Mouse (Mus musculus) urinary bladder, postnatal 25 days (tissue): Measurements from ENCODE around the gene Fcna.

Experiments
- DNase-seq: peaks from one replicate; pipeline ENCODE4 v3.0.0; 2022; ENCODE audit warnings: low spot score

Gene Fcna

GRCm38 (mm10) chr2:25627811-25628210, at the start of gene Fcna:
TSS of gene Fcna (minus strand) at chr2:25628030.
- no peak for DNase-seq

- DNase-seq: no peak
Observed at GRCm38 (mm10) chr2:25676486-25676885, 48.7 kb upstream of the Fcna start, which contains the start of gene Lcn6. TSS of gene Lcn6 (plus strand) at chr2:25676786.

GRCm38 (mm10) chr2:25666516-25666915, 38.7 kb upstream of the Fcna start:
- no peak for DNase-seq

GRCm38 (mm10) chr2:25664125-25664524, 36.3 kb upstream of the Fcna start:
- DNase-seq: no peak

- DNase-seq: peak; percentile 62
Observed at GRCm38 (mm10) chr2:25663511-25663910, 35.7 kb upstream of the Fcna start.

- no peak for DNase-seq
Observed at GRCm38 (mm10) chr2:25661245-25661970, 33.6 kb upstream of the Fcna start.

GRCm38 (mm10) chr2:25660279-25660678, 32.4 kb upstream of the Fcna start:
- no peak for DNase-seq

- no peak for DNase-seq
Observed at GRCm38 (mm10) chr2:25657652-25658051, 29.8 kb upstream of the Fcna start, which contains the start of gene Lcn5. TSS of gene Lcn5 (plus strand) at chr2:25657952.

- DNase-seq: no peak
Observed at GRCm38 (mm10) chr2:25657246-25657645, 29.4 kb upstream of the Fcna start.

- DNase-seq: no peak
Observed at GRCm38 (mm10) chr2:25656691-25657090, 28.9 kb upstream of the Fcna start.

GRCm38 (mm10) chr2:25654502-25654901, 26.7 kb upstream of the Fcna start:
- no peak for DNase-seq

GRCm38 (mm10) chr2:25652902-25653301, 25.1 kb upstream of the Fcna start, which contains the start of gene Lcn8:
TSS of gene Lcn8 (plus strand) at chr2:25653120.
- no peak for DNase-seq

GRCm38 (mm10) chr2:25639890-25640289, 12.1 kb upstream of the Fcna start:
- DNase-seq: peak; percentile 43

GRCm38 (mm10) chr2:25634046-25634445, 6.2 kb upstream of the Fcna start:
- no peak for DNase-seq

GRCm38 (mm10) chr2:25633616-25634015, 5.8 kb upstream of the Fcna start:
- no peak for DNase-seq

- DNase-seq: no peak
Observed at GRCm38 (mm10) chr2:25628738-25629137, 908 bp upstream of the Fcna start.

- no peak for DNase-seq
Observed at GRCm38 (mm10) chr2:25625986-25626385, 1.8 kb downstream of the Fcna start.

GRCm38 (mm10) chr2:25621229-25622200, 6.3 kb downstream of the Fcna start, which contains the start of gene Tmem141:
TSS of gene Tmem141 (minus strand) at chr2:25622005.
- peak; percentile 85 for DNase-seq

- no peak for DNase-seq
Observed at GRCm38 (mm10) chr2:25620852-25621228, 7.0 kb downstream of the Fcna start.

GRCm38 (mm10) chr2:25620386-25620785, 7.4 kb downstream of the Fcna start:
- DNase-seq: no peak

- no peak for DNase-seq
Observed at GRCm38 (mm10) chr2:25617578-25617977, 10.3 kb downstream of the Fcna start, which contains the start of gene Ccdc183. TSS of gene Ccdc183 (minus strand) at chr2:25617678.

GRCm38 (mm10) chr2:25616398-25616797, 11.4 kb downstream of the Fcna start:
- DNase-seq: no peak

- DNase-seq: no peak
Observed at GRCm38 (mm10) chr2:25608671-25609070, 19.2 kb downstream of the Fcna start.
